Mouse (Mus musculus) forebrain, embryonic 16.5 days (tissue): ENCODE measurements around the gene Atf6. TPM values are rescaled to one million over a fixed set of nuclear protein-coding genes. Genes with fewer than 3 reads are reported as not detected.

Experiments
- ATAC-seq: fragments of 200-750 bp; cut with Nextera tagmentation; 2 replicates; pipeline ENCODE4 v1.8.0; 2017; ENCODE audit warnings: mild to moderate bottlenecking, moderate library complexity
- H3K27ac ChIP-seq: fragments of 300-500 bp; sonication (generic); 2 replicates; pipeline ENCODE4 v1.5.1; 2014; ENCODE audit warnings: low read length, control low read depth
- H3K27me3 ChIP-seq: fragments of 300-500 bp; sonication (generic); replicated peaks from 2 replicates; pipeline ENCODE4 v1.6.1; 2014; ENCODE audit warnings: low read length; ENCODE audit not compliant: control insufficient read depth, insufficient read depth
- H3K36me3 ChIP-seq: fragments of 300-500 bp; sonication (generic); 2 replicates; pipeline ENCODE4 v1.6.1; 2014; ENCODE audit not compliant: control insufficient read depth, insufficient read depth
- H3K4me1 ChIP-seq: fragments of 300-500 bp; sonication (generic); replicated peaks from 2 replicates; pipeline ENCODE4 v1.6.1; 2014; ENCODE audit warnings: low read length; ENCODE audit not compliant: control insufficient read depth, insufficient read depth
- H3K4me2 ChIP-seq: fragments of 300-500 bp; sonication (generic); 2 replicates; pipeline ENCODE4 v1.6.1; 2014; ENCODE audit warnings: mild to moderate bottlenecking, low read length, control low read depth
- H3K4me3 ChIP-seq: fragments of 300-500 bp; sonication (generic); replicated peaks from 2 replicates; pipeline ENCODE4 v1.5.1; 2014; ENCODE audit warnings: mild to moderate bottlenecking, low read length, control low read depth
- H3K9ac ChIP-seq: fragments of 300-500 bp; sonication (generic); replicated peaks from 2 replicates; pipeline ENCODE4 v1.6.1; 2014; ENCODE audit warnings: low read depth, low read length, control low read depth
- H3K9me3 ChIP-seq: fragments of 300-500 bp; sonication (generic); 2 replicates; pipeline ENCODE4 v1.6.1; 2016; ENCODE audit warnings: low read length; ENCODE audit not compliant: control insufficient read depth
- WGBS: fragments of 180-500 bp; shearing (Covaris S2); extraction: QIAGEN DNeasy Blood & Tissue Kit; methylation state at CpG from one replicate; pipeline ENCODE4 v1.1.7; 2014; 5-methylcytosine and 5-hydroxymethylcytosine counted together
- polyA plus RNA-seq: library from polyadenylated mRNA; unstranded; fragments of >200 nt; fragmentation: Nextera tagmentation; extraction: Ambion mirVana; gene quantifications from 2 replicates; pipeline ENCODE4 v1.2.1, GENCODE M21; 2015

Atf6 gene
- polyA plus RNA-seq, 1 experiment from 2014 or later: 7.7 TPM

DNA sequence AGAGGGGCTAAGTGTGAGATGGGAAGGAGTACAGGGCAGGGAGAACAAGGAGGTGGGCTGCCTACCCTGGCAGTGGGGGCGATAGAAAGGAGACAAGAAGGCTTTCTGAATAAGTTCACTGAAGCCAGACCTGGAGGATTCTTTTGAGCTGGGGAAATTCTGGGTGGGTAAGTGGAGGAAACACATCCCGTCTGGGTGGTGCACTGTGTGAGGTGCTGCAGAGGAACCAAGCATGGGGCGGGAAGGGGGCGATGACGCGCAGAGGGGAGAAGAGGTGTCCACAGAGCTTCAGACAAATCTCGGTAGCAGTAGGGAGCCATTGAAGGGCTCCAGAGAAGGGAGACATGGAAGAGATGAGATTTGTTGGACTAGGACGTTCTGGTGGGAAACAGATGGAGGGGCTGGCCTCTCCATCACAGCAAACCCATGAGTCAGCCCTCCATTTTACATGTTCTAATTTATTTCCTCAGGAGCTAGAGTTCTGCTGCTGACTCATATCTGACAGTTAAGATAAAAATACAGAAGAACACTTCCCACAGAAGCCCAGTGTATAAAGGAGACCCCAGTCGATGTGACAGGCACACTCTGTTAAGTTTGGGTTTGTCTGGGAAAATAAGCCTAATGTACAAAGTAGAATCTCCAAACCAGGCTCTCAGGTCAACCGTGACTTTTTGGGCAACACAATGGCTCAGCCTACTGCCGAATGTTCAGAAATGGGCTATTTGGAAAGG is 135.5 kb downstream of the Atf6 start:
- no peak for ATAC-seq
- Histone ChIP-seq H3K36me3 (no peaks in the 10 kb centered on the region), H3K4me2 (no peak overlapping the region), H3K27ac (no peak overlapping the region), H3K27me3 (no peaks in the 10 kb centered on the region), H3K9ac (no peak overlapping the region), H3K9me3 (no peaks in the 10 kb centered on the region), H3K4me3 (no peak overlapping the region), H3K4me1 (no peaks in the 10 kb centered on the region)
- WGBS: 90% methylated on average over 11 of the region's 11 CpGs

DNA sequence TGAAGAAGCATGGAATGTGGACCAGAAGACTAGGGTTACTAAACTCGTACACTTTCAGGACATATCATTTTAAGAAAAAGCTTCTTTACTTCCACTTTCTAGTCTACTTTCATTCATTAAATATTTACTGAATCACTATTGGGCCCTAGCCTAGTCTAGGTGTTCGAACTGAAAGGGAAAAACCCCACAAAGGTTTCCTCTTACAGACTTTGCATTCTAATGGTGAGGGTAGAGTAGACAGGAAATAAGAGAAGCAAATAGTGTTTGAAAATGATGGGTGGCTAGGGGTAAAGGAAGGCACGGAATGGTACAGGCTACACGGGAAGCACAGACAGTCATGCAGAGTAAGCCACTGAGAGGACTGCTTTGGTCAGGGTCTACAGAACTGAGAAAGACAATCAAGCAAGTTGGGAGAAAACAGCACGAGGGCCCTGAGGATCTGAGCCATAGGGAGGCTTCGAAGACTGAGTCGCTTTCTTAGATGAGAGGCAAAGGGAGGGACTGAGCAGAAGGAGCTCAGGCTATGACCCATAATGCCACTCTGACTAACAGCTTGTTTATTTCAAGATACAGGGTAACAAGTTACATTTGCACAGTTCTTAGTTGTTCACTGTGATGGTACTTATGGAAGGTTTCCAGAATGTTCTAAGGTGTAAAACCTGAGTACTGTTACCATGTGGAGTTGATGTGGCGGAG is 138.2 kb downstream of the Atf6 start:
- WGBS: 89% methylated on average over 8 of the region's 8 CpGs
- Histone ChIP-seq H3K4me3 (no peak overlapping the region), H3K27me3 (no peaks in the 10 kb centered on the region)

GRCm38 (mm10) chr1:170728524-170728923 is 139.0 kb downstream of the Atf6 start:
- ATAC-seq: no peak

More for the DNA sequence above, 138.2 kb downstream of the Atf6 start:
- no peak overlapping the region for H3K27ac ChIP-seq
- H3K36me3 ChIP-seq: no peaks in the 10 kb centered on the region
- H3K4me1 ChIP-seq: no peaks in the 10 kb centered on the region
- no peak overlapping the region for H3K4me2 ChIP-seq
- H3K9me3 ChIP-seq: no peaks in the 10 kb centered on the region
- H3K9ac ChIP-seq: no peak overlapping the region
- ATAC-seq: no peak

DNA sequence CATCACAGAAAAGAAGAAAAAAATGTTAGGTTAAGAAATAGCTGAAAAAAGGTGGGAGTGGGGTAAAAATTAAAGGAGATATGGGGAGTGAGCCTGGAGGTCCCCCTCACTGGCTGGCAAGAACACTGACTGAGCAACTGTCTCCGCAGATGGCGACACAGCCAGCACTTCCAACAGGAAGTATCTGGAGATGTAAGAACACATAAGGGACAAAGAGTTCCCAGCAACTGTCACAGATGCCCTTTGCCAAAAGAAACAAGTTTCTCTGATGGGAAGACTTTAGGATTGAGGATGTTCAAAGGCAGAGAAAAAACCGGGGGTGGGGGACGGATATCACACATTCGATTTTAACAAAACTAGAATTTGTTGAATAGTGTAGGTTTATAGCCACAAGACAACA is 146.0 kb downstream of the Atf6 start:
- Histone ChIP-seq H3K4me1 (no peaks in the 10 kb centered on the region), H3K36me3 (no peaks in the 10 kb centered on the region), H3K27me3 (no peaks in the 10 kb centered on the region), H3K27ac (no peak overlapping the region), H3K4me3 (no peak overlapping the region), H3K9ac (no peak overlapping the region), H3K4me2 (no peak overlapping the region), H3K9me3 (no peaks in the 10 kb centered on the region)
- 0 out of 2 replicates have a peak, but pooled peaks have one; percentile 54 for ATAC-seq
- WGBS: 85% methylated on average over 5 of the region's 5 CpGs

More at GRCm38 (mm10) chr1:170728524-170728923, 139.0 kb downstream of the Atf6 start:
- H3K27ac ChIP-seq: no peak overlapping the region
- H3K36me3 ChIP-seq: no peaks in the 10 kb centered on the region
- H3K4me3 ChIP-seq: no peak overlapping the region
- no peak overlapping the region for H3K9ac ChIP-seq
- 85% methylated on average over 6 of the region's 6 CpGs for WGBS
- H3K4me1 ChIP-seq: no peaks in the 10 kb centered on the region
- no peaks in the 10 kb centered on the region for H3K9me3 ChIP-seq
- no peak overlapping the region for H3K4me2 ChIP-seq
- H3K27me3 ChIP-seq: no peaks in the 10 kb centered on the region

- 86% methylated on average over 8 of the region's 8 CpGs for WGBS
- ATAC-seq: no peak
- no peaks in the 10 kb centered on the region for H3K4me1 ChIP-seq
- H3K4me2 ChIP-seq: no peak overlapping the region
- no peak overlapping the region for H3K4me3 ChIP-seq
- H3K9ac ChIP-seq: no peak overlapping the region
- no peak overlapping the region for H3K27ac ChIP-seq
- no peaks in the 10 kb centered on the region for H3K36me3 ChIP-seq
- H3K27me3 ChIP-seq: no peaks in the 10 kb centered on the region
- H3K9me3 ChIP-seq: no peaks in the 10 kb centered on the region
Measured at GRCm38 (mm10) chr1:170718133-170718810, 149.3 kb downstream of the Atf6 start.

- ATAC-seq: no peak
- Histone ChIP-seq H3K4me1 (no peaks in the 10 kb centered on the region), H3K9me3 (no peaks in the 10 kb centered on the region), H3K27ac (no peak overlapping the region), H3K27me3 (no peaks in the 10 kb centered on the region), H3K4me3 (no peak overlapping the region), H3K4me2 (no peak overlapping the region), H3K9ac (no peak overlapping the region), H3K36me3 (no peaks in the 10 kb centered on the region)
- WGBS: 92% methylated on average over 3 of the region's 3 CpGs
Measured at GRCm38 (mm10) chr1:170717241-170717828, 150.2 kb downstream of the Atf6 start.

DNA sequence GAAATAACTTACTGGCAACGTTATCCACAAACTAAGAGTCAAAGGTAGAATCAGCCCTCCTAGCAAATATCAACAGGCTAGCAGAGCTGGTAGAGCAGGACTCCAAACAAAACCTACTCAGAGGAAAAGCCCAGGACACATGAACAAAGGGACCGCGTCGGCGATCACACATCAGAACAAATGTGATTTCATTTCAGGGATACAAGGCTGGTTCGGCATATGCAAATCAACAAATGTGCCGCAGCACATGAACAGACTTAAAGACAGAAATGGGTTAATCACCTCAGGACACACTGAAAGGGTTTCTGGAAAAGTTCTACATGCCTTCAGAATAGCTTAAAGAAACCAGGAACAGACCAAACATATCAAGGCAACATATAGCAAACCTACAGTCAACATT is 155.8 kb downstream of the Atf6 start:
- no peak for ATAC-seq
- no peak overlapping the region for H3K4me3 ChIP-seq
- H3K27ac ChIP-seq: no peak overlapping the region
- H3K9ac ChIP-seq: no peak overlapping the region
- 78% methylated on average over 7 of the region's 7 CpGs for WGBS
- H3K9me3 ChIP-seq: no peaks in the 10 kb centered on the region
- no peaks in the 10 kb centered on the region for H3K4me1 ChIP-seq
- no peaks in the 10 kb centered on the region for H3K27me3 ChIP-seq
- no peaks in the 10 kb centered on the region for H3K36me3 ChIP-seq
- H3K4me2 ChIP-seq: no peak overlapping the region

DNA sequence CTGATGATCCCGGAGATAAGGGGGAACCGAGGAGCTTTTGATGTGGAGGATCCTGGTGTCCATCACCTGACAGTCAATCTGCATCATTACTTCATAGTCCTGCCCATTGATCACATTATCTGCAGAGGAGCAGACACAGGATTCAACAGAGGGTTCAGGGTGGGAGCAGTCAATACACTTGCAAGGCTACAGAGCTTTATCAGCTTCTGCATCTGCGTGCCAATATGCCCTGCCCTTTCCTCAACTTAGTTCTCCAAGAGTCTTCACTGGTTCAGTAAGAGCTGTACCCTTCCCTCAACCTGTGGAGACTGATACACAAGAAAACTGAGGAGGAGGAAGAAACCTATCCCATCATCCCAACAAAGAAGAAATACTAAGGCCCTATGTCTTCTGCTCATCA is 157.6 kb downstream of the Atf6 start:
- no peaks in the 10 kb centered on the region for H3K27me3 ChIP-seq
- H3K27ac ChIP-seq: no peak overlapping the region
- no peak overlapping the region for H3K4me3 ChIP-seq
- ATAC-seq: no peak
- peaks cover 3% of the 10 kb centered on the region; the same call in 1 of the 2 replicates for H3K4me1 ChIP-seq
- no peak overlapping the region for H3K4me2 ChIP-seq
- no peaks in the 10 kb centered on the region for H3K9me3 ChIP-seq
- H3K9ac ChIP-seq: no peak overlapping the region
- WGBS: 99% methylated on average over 3 of the region's 3 CpGs
- no peaks in the 10 kb centered on the region for H3K36me3 ChIP-seq

DNA sequence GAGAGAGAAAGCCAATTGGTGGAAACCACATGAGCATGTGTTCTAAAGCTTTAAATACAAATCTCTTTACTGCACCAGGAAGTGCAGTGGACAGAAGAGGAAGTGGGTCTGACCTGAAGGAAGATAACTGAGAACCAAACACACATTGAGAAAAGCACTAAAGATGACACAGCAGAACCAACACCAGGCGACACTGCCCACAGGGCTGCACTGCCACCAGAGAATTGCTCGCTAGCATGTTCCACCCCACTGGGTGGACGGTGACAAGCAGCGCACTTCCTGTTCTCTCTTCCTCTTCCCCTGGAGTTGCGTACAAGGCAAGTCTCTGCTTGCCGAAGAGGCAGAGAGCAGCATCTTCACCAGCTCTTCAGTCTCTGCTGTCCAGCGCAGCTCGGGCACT is 158.1 kb downstream of the Atf6 start:
- Histone ChIP-seq H3K9ac (no peak overlapping the region), H3K9me3 (no peaks in the 10 kb centered on the region), H3K4me3 (no peak overlapping the region), H3K36me3 (no peaks in the 10 kb centered on the region), H3K4me1 (peaks cover 7% of the 10 kb centered on the region; the same call in 1 of the 2 replicates), H3K4me2 (no peak overlapping the region), H3K27me3 (no peaks in the 10 kb centered on the region), H3K27ac (no peak overlapping the region)
- ATAC-seq: no peak
- WGBS: 94% methylated on average over 8 of the region's 8 CpGs
